Mouse (Mus musculus): ENCODE data around the gene Dnah2.

DNA sequence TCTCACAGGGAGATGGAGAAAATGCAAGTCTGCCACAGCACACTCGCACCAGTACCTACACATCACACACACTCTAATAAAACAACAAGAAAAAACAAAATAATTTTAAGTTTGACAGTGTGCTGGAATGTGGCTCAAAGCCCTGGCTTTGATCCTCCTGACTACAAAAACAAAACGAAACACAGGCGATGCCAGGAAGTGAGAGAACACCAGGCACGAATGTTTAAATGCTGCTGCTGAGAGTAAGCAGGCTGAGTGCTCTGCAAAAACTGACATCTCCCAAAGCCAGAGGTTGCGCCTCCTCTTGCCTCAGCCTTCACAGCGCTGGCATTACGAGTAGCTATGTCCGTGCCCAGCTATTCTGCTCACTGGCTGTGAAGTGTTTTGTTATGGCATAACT, 16.2 kb upstream of the Dnah2 start:
- TF ChIP-seq ZNF384 (IDR thresholded peaks at IDR 0.05; ENCODE audit: low read depth, low read length) (no peak), CHD2 (IDR thresholded peaks at IDR 0.05; ENCODE audit: low read depth, low read length) (no peak), ZC3H11A (IDR thresholded peaks at IDR 0.05; ENCODE audit: borderline replicate concordance, low read depth, low read length) (no peak)
